Mouse (Mus musculus): ENCODE data around the gene Elk1. TPM values are rescaled to one million over a fixed set of nuclear protein-coding genes. Genes with fewer than 3 reads are reported as not detected.

The Elk1 gene
- total and polyA plus RNA-seq, 2 experiments = 1.7 to 4.0 TPM

DNA sequence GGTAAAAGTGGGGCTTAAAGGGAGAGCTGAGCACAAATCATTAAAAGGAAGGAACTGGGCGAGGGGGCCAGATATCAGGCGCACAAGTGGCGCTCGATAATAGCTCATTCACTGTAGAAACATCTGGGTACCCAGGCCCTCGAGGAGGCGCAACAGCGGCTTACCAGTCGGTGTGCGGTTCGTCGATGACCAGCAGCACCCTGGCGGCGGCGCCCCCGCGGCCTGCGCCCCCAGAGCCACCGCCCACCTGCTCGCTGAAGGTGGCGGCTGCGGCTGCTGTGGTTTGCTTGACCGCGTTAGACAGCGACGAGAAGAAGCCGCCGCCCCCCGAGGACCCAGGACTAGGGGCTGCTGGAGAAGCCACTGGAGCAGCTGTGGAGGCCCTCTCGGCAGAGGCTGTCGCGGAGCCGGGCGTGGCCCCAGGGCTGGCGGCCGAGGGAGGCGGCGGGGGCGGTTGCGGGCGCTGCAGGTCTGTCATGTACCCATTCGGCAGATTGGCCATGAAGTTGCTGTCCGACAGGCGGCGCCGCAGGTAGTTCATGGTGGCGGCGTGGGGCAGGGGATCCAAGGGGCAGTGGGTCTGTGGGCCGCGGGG is 30.1 kb downstream of the Elk1 start:
- Histone ChIP-seq H3K27ac (replicated peaks; ENCODE audit: insufficient read depth, low read depth, low read length) (no peak overlapping the region), H3K9ac (ENCODE audit: low read depth, low read length) (peak overlapping the region; percentile 53), H3K4me1 (ENCODE audit: control insufficient read depth, insufficient read depth, low read length) (no peaks in the 10 kb centered on the region), H3K4me3 (ENCODE audit: insufficient read depth, low read depth, low read length) (peak overlapping the region; percentile 59; the same call in 1 of the 2 replicates), H3K27me3 (ENCODE audit: control insufficient read depth, insufficient read depth, low read length) (no peaks in the 10 kb centered on the region), H3K79me2 (ENCODE audit: control insufficient read depth, insufficient read depth, low read length) (no peaks in the 10 kb centered on the region), H3K36me3 (ENCODE audit: control insufficient read depth, insufficient read depth, low read length) (no peaks in the 10 kb centered on the region)
- TF ChIP-seq POLR2A (IDR thresholded peaks at IDR 0.05; ENCODE audit: extremely low read depth, insufficient read depth, low read length) = no peak
- peak; percentile 8; the same call in 1 of the 2 replicates for TF ChIP-seq CTCF (IDR thresholded peaks at IDR 0.05; ENCODE audit: low read depth, low read length)
- WGBS = 3% methylated on average over 34 of the region's 49 CpGs
- no peak for DNase-seq (ENCODE audit: extremely low read depth, low read depth, low spot score)

DNA sequence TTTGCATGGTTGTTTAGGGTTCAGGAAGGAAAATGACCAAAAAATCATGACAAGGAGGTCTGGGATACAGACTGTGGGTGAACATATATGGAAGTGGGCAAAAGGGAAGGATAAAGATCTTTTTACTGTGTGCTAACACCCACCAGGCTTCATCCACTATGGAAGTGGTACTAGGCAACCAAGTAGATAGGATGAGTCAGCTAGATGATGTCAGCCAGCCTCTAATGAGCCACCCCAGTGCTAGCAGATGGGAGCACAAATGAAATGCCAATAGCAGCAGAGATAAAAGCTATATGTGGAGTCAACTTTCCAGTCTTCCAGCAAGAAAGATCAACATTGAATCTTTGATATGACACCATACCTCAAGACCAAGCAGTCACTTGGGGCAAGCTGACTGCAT is 35.3 kb downstream of the Elk1 start:
- Histone ChIP-seq H3K4me3 (ENCODE audit: insufficient read depth, low read depth, low read length) (no peak overlapping the region), H3K27ac (replicated peaks; ENCODE audit: insufficient read depth, low read depth, low read length) (no peak overlapping the region), H3K36me3 (ENCODE audit: control insufficient read depth, insufficient read depth, low read length) (no peaks in the 10 kb centered on the region), H3K4me1 (ENCODE audit: control insufficient read depth, insufficient read depth, low read length) (no peaks in the 10 kb centered on the region), H3K27me3 (ENCODE audit: control insufficient read depth, insufficient read depth, low read length) (no peaks in the 10 kb centered on the region), H3K9ac (ENCODE audit: low read depth, low read length) (no peak overlapping the region), H3K79me2 (ENCODE audit: control insufficient read depth, insufficient read depth, low read length) (no peaks in the 10 kb centered on the region)
- TF ChIP-seq POLR2A (IDR thresholded peaks at IDR 0.05; ENCODE audit: extremely low read depth, insufficient read depth, low read length) = no peak
- TF ChIP-seq CTCF (IDR thresholded peaks at IDR 0.05; ENCODE audit: low read depth, low read length) = no peak
- DNase-seq (ENCODE audit: extremely low read depth, low read depth, low spot score) = no peak

GRCm38 (mm10) chrX:20913726-20914125 is 36.7 kb downstream of the Elk1 start:
- H3K9ac ChIP-seq (ENCODE audit: low read depth, low read length) = no peak overlapping the region
- WGBS = 82% methylated on average over 6 of the region's 6 CpGs
- no peaks in the 10 kb centered on the region for H3K79me2 ChIP-seq (ENCODE audit: control insufficient read depth, insufficient read depth, low read length)
- no peaks in the 10 kb centered on the region for H3K27me3 ChIP-seq (ENCODE audit: control insufficient read depth, insufficient read depth, low read length)
- no peak for TF ChIP-seq CTCF (IDR thresholded peaks at IDR 0.05; ENCODE audit: low read depth, low read length)
- TF ChIP-seq POLR2A (IDR thresholded peaks at IDR 0.05; ENCODE audit: extremely low read depth, insufficient read depth, low read length) = no peak
- no peak overlapping the region for H3K27ac ChIP-seq (replicated peaks; ENCODE audit: insufficient read depth, low read depth, low read length)
- no peaks in the 10 kb centered on the region for H3K36me3 ChIP-seq (ENCODE audit: control insufficient read depth, insufficient read depth, low read length)
- no peak for DNase-seq (ENCODE audit: extremely low read depth, low read depth, low spot score)
- no peaks in the 10 kb centered on the region for H3K4me1 ChIP-seq (ENCODE audit: control insufficient read depth, insufficient read depth, low read length)
- no peak overlapping the region for H3K4me3 ChIP-seq (ENCODE audit: insufficient read depth, low read depth, low read length)

- WGBS = 38% methylated on average over 3 of the region's 3 CpGs
- Histone ChIP-seq H3K4me1 (ENCODE audit: control insufficient read depth, insufficient read depth, low read length) (no peaks in the 10 kb centered on the region), H3K27ac (replicated peaks; ENCODE audit: insufficient read depth, low read depth, low read length) (no peak overlapping the region), H3K27me3 (ENCODE audit: control insufficient read depth, insufficient read depth, low read length) (no peaks in the 10 kb centered on the region), H3K9ac (ENCODE audit: low read depth, low read length) (no peak overlapping the region), H3K4me3 (ENCODE audit: insufficient read depth, low read depth, low read length) (no peak overlapping the region), H3K79me2 (ENCODE audit: control insufficient read depth, insufficient read depth, low read length) (no peaks in the 10 kb centered on the region), H3K36me3 (ENCODE audit: control insufficient read depth, insufficient read depth, low read length) (no peaks in the 10 kb centered on the region)
- DNase-seq (ENCODE audit: extremely low read depth, low read depth, low spot score) = no peak
- no peak for TF ChIP-seq POLR2A (IDR thresholded peaks at IDR 0.05; ENCODE audit: extremely low read depth, insufficient read depth, low read length)
- TF ChIP-seq CTCF (IDR thresholded peaks at IDR 0.05; ENCODE audit: low read depth, low read length) = no peak
Measured at GRCm38 (mm10) chrX:20910074-20910473, 40.3 kb downstream of the Elk1 start.

Other genes with a start within 250 kb of the Elk1 start
- gene Usp11, start 246.7 kb downstream of the Elk1 start, total RNA-seq (2014; rRNA removed) = 0.46 and 0.74 TPM in 2 replicates
- 0.54 and 0.55 TPM in 2 replicates for gene Usp11, start 246.7 kb downstream of the Elk1 start, polyA plus RNA-seq (2012; rRNA removed)
- gene Araf, start 152.8 kb downstream of the Elk1 start, total RNA-seq (2014; rRNA removed) = 39.5 and 42.4 TPM in 2 replicates
- gene Araf, start 152.8 kb downstream of the Elk1 start, polyA plus RNA-seq (2012; rRNA removed) = 97.0 and 139 TPM in 2 replicates
- not detected in 2 replicates for gene Timp1, start 80.4 kb downstream of the Elk1 start, total RNA-seq (2014; rRNA removed)
- 0.28 and 0.72 TPM in 2 replicates for gene Timp1, start 80.4 kb downstream of the Elk1 start, polyA plus RNA-seq (2012; rRNA removed)
- gene Syn1, start 29.6 kb downstream of the Elk1 start, total RNA-seq (2014; rRNA removed) = 0.13 TPM in 1 of 2 replicates, not detected in the other
- 0.13 and 0.21 TPM in 2 replicates for gene Syn1, start 29.6 kb downstream of the Elk1 start, polyA plus RNA-seq (2012; rRNA removed)
- gene Cfp, start 19.1 kb downstream of the Elk1 start, total RNA-seq (2014; rRNA removed) = 28.5 and 30.5 TPM in 2 replicates
- gene Cfp, start 19.1 kb downstream of the Elk1 start, polyA plus RNA-seq (2012; rRNA removed) = 18.8 and 32.3 TPM in 2 replicates
- gene Uxt, start 11.4 kb upstream of the Elk1 start, total RNA-seq (2014; rRNA removed) = 32.5 and 33.0 TPM in 2 replicates
- 17.5 and 27.0 TPM in 2 replicates for gene Uxt, start 11.4 kb upstream of the Elk1 start, polyA plus RNA-seq (2012; rRNA removed)
- gene Zfp182, start 111.7 kb upstream of the Elk1 start, total RNA-seq (2014; rRNA removed) = 4.6 and 7.2 TPM in 2 replicates
- gene Zfp182, start 111.7 kb upstream of the Elk1 start, polyA plus RNA-seq (2012; rRNA removed) = 0.25 and 0.32 TPM in 2 replicates
- not detected in 2 replicates for gene Spaca5, start 117.8 kb upstream of the Elk1 start, total RNA-seq (2014; rRNA removed)
- not detected in 2 replicates for gene Spaca5, start 117.8 kb upstream of the Elk1 start, polyA plus RNA-seq (2012; rRNA removed)
- gene Zfp300, start 138.9 kb upstream of the Elk1 start, total RNA-seq (2014; rRNA removed) = 0.13 and 0.18 TPM in 2 replicates
- 0.02 TPM in 1 of 2 replicates, not detected in the other for gene Zfp300, start 138.9 kb upstream of the Elk1 start, polyA plus RNA-seq (2012; rRNA removed)
- not detected in 2 replicates for gene Ssxa1, start 165.2 kb upstream of the Elk1 start, total RNA-seq (2014; rRNA removed)
- not detected in 2 replicates for gene Ssxa1, start 165.2 kb upstream of the Elk1 start, polyA plus RNA-seq (2012; rRNA removed)
- not detected in 2 replicates for gene Gm21876, start 225.0 kb upstream of the Elk1 start, total RNA-seq (2014; rRNA removed)
- gene Gm21876, start 225.0 kb upstream of the Elk1 start, polyA plus RNA-seq (2012; rRNA removed) = not detected in 2 replicates